ENCODE assay signal across 37 mouse cellular contexts in the genomic region with DNA sequence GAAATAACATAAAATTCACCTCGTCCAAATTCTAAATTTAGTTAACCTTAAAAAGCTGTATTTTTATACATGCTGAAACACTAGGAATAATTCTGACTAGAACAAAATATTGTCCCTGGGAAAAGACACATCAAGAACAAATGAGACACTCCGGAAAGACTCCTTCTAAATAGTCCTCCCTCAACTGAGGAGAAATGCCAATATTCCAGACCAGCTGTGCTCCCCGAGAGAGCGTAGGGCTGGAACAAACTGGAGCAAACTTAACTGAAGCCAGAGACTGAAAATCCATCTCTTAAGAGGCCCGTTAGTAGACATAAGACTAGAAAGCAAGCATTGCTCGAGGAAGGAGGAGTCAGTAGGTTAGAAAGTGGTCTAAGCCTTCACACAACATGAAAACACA. TPM values are rescaled to one million over a fixed set of nuclear protein-coding genes. Genes with fewer than 3 reads are reported as not detected.
A peak's percentile ranks its signal among the peaks of the same experiment; 100 is the strongest.
DNase-seq lines count a peak whose midpoint lies in the region; ATAC-seq and TF ChIP-seq lines count a peak whose summit lies in the region.
"Had no signal": no experiment of that assay in that cellular context is flagged by ENCODE, and none has a peak within 500 bp of the region (broad histone marks: within the 10 kb centered on the region; RNA-seq: fewer than 3 reads in every experiment).

No protein-coding gene starts in this region.

- no peak for DNase-seq in gastrocnemius, adult 2 months
- DNase-seq in gastrocnemius, postnatal 36 days: no peak
- DNase-seq in hindbrain, postnatal 0 days (ENCODE audit: low spot score): no peak
- no peak for DNase-seq in hindbrain, embryonic 10.5 days (ENCODE audit: low spot score)
- no peak for DNase-seq in lung, postnatal 25 days (ENCODE audit: low spot score)
- DNase-seq: B cell, adult 2 months; cerebellum, adult 11-12 months; cerebellum, postnatal 14 days; embryo, embryonic 11 days; gastrocnemius, postnatal 10 days; kidney, adult 8-10 months; kidney, postnatal 14 days; liver; lung, postnatal 4 days; retina, postnatal 1 day; right cerebral cortex, postnatal 25 days; spleen, adult 18-20 months; thymus, postnatal 14 days had no signal

- no peak overlapping the region for H3K9ac ChIP-seq in hindbrain, postnatal 0 days (replicated peaks; ENCODE audit: low read length)
- H3K9ac ChIP-seq: heart, embryonic 13.5 days; hindbrain, embryonic 15.5 days; intestine, embryonic 15.5 days; liver, embryonic 15.5 days; lung, embryonic 15.5 days; midbrain, embryonic 15.5 days; neural tube, embryonic 12.5 days had no signal

- intact Hi-C loops in gastrocnemius, adult 2 months (cut with DNase I): no loop called here
- intact Hi-C loops in gastrocnemius, postnatal 36 days (cut with DNase I): no loop called here

- no peaks in the 10 kb centered on the region for H3K27me3 ChIP-seq in hindbrain, postnatal 0 days (ENCODE audit: insufficient read depth, low read length)
- H3K27me3 ChIP-seq in hindbrain, embryonic 10.5 days (ENCODE audit: insufficient read depth, poor library complexity, severe bottlenecking): no peaks in the 10 kb centered on the region
- H3K27me3 ChIP-seq: CH12.LX; heart, embryonic 13.5 days; hindbrain, embryonic 15.5 days; intestine, embryonic 15.5 days; liver, embryonic 15.5 days; lung, embryonic 15.5 days; midbrain, embryonic 15.5 days; neural tube, embryonic 12.5 days; Patski had no signal

- peak overlapping the region; percentile 14 for H3K4me3 ChIP-seq in gastrocnemius, adult 2 months
- H3K4me3 ChIP-seq in hindbrain, postnatal 0 days (ENCODE audit: low read length): no peak overlapping the region
- H3K4me3 ChIP-seq in hindbrain, embryonic 10.5 days: no peak overlapping the region
- H3K4me3 ChIP-seq in cortical plate, adult 2 months (ENCODE audit: insufficient read depth, low read length): no peak overlapping the region
- no peak overlapping the region for H3K4me3 ChIP-seq in olfactory bulb, adult 2 months (ENCODE audit: insufficient read depth, low read depth, low read length)
- H3K4me3 ChIP-seq: forebrain, embryonic 10.5 days; heart, embryonic 13.5 days; hindbrain, embryonic 15.5 days; intestine, embryonic 15.5 days; liver, embryonic 15.5 days; lung, embryonic 15.5 days; midbrain, embryonic 15.5 days; neural tube, embryonic 12.5 days had no signal

- H3K27ac ChIP-seq in gastrocnemius, adult 2 months: peak overlapping the region; percentile 76
- H3K27ac ChIP-seq in hindbrain, postnatal 0 days: 0 out of 2 replicates have a peak overlapping the region, but pooled peaks have one; percentile 11
- H3K27ac ChIP-seq in hindbrain, embryonic 10.5 days: no peak overlapping the region
- H3K27ac ChIP-seq in cortical plate, adult 2 months (ENCODE audit: insufficient read depth, low read length): peak overlapping the region; percentile 38; the same call in 1 of the 2 replicates
- peak overlapping the region; percentile 77 for H3K27ac ChIP-seq in olfactory bulb, adult 2 months (ENCODE audit: insufficient read depth, low read depth, low read length)
- H3K27ac ChIP-seq: forebrain, embryonic 10.5 days; heart, embryonic 13.5 days; hindbrain, embryonic 15.5 days; intestine, embryonic 15.5 days; liver, embryonic 15.5 days; lung, embryonic 15.5 days; midbrain, embryonic 15.5 days; neural tube, embryonic 12.5 days had no signal

- H3K4me1 ChIP-seq in hindbrain, postnatal 0 days (ENCODE audit: insufficient read depth, low read length): peaks cover 3% of the 10 kb centered on the region; the same call in 1 of the 2 replicates
- peaks cover 8% of the 10 kb centered on the region; the same call in 1 of the 2 replicates for H3K4me1 ChIP-seq in hindbrain, embryonic 10.5 days (replicated peaks)
- H3K4me1 ChIP-seq in cortical plate, adult 2 months (ENCODE audit: control insufficient read depth, insufficient read depth, low read length): peaks cover 8% of the 10 kb centered on the region
- H3K4me1 ChIP-seq in olfactory bulb, adult 2 months (ENCODE audit: control insufficient read depth, insufficient read depth, low read length): peaks cover 22% of the 10 kb centered on the region
- H3K4me1 ChIP-seq: intestine, embryonic 15.5 days; neural tube, embryonic 12.5 days had no signal

- peaks cover 8% of the 10 kb centered on the region; the same call in 1 of the 2 replicates for H3K36me3 ChIP-seq in hindbrain, postnatal 0 days (ENCODE audit: insufficient read depth, low read length)
- peaks cover 59% of the 10 kb centered on the region for H3K36me3 ChIP-seq in hindbrain, embryonic 10.5 days
- H3K36me3 ChIP-seq: liver, embryonic 15.5 days; midbrain, embryonic 15.5 days had no signal

- TF ChIP-seq POLR2A in cortical plate, adult 2 months (IDR thresholded peaks at IDR 0.05; ENCODE audit: extremely low read depth, insufficient read depth, low read length): no peak
- TF ChIP-seq POLR2A in olfactory bulb, adult 2 months (IDR thresholded peaks at IDR 0.05; ENCODE audit: insufficient read depth, low read depth, low read length): no peak

- TF ChIP-seq CTCF in gastrocnemius, adult 2 months (IDR thresholded peaks at IDR 0.05): no peak
- no peak for TF ChIP-seq CTCF in hindbrain, postnatal 0 days (IDR thresholded peaks at IDR 0.05; ENCODE audit: low read depth)
- TF ChIP-seq CTCF in cortical plate, adult 2 months (IDR thresholded peaks at IDR 0.05; ENCODE audit: extremely low read depth, insufficient read depth, low read length): no peak
- TF ChIP-seq CTCF in olfactory bulb, adult 2 months (IDR thresholded peaks at IDR 0.05; ENCODE audit: insufficient read depth, low read depth, low read length): no peak

- 78% methylated on average over 6 of the region's 6 CpGs for WGBS in hindbrain, postnatal 0 days
- WGBS in hindbrain, embryonic 10.5 days: 94% methylated on average over 6 of the region's 6 CpGs
- WGBS in olfactory bulb, adult 2 months: 18% methylated on average over 6 of the region's 6 CpGs

- no peaks in the 10 kb centered on the region for H3K9me3 ChIP-seq in hindbrain, postnatal 0 days (ENCODE audit: low read length)
- H3K9me3 ChIP-seq in hindbrain, embryonic 10.5 days: no peaks in the 10 kb centered on the region
- H3K9me3 ChIP-seq: forebrain, embryonic 10.5 days; G1E; heart, embryonic 13.5 days; hindbrain, embryonic 15.5 days; intestine, embryonic 15.5 days; liver, embryonic 15.5 days; lung, embryonic 15.5 days; midbrain, embryonic 15.5 days; neural tube, embryonic 12.5 days had no signal

- ATAC-seq in hindbrain, postnatal 0 days: no peak
- ATAC-seq: intestine, embryonic 15.5 days; midbrain, embryonic 15.5 days; Patski had no signal

- no peak overlapping the region for H3K4me2 ChIP-seq in hindbrain, postnatal 0 days (ENCODE audit: low read depth, low read length)
- H3K4me2 ChIP-seq: heart, embryonic 13.5 days; hindbrain, embryonic 15.5 days; intestine, embryonic 15.5 days; liver, embryonic 15.5 days; lung, embryonic 15.5 days; midbrain, embryonic 15.5 days; neural tube, embryonic 12.5 days had no signal

RNA-seq across cellular contexts. Expression of gene Tulp3, which starts 8.9 kb away (rescaled TPM):
- 1 to 10 TPM; 5.9 to 6.6 TPM for total RNA-seq in gastrocnemius, adult 2 months (2021)
- 1 to 10 TPM; 5.8 to 6.6 TPM for total RNA-seq in gastrocnemius, postnatal 36 days (2021)
- 12.8 and 16.4 TPM in 2 replicates for total RNA-seq in hindbrain, postnatal 0 days (2014; rRNA removed)
- polyA plus RNA-seq in hindbrain, postnatal 0 days (2015; fragmentation: Nextera tagmentation; extraction: Ambion mirVana): 15.8 and 17.5 TPM in 2 replicates
- polyA plus RNA-seq in hindbrain, embryonic 10.5 days (2016; fragmentation: Nextera tagmentation; extraction: Ambion mirVana): 19.1 and 21.4 TPM in 2 replicates
- 27.2 and 27.8 TPM in 2 replicates for polyA plus RNA-seq in cortical plate, adult 2 months (2012; rRNA removed)
- not detected in 2 replicates for polyA plus RNA-seq in olfactory bulb, adult 2 months (2012; ENCODE audit: insufficient read depth, insufficient read length, low replicate concordance, missing spikeins)

RNA-seq across cellular contexts. Expression of gene Rhno1, which starts 15.9 kb away (rescaled TPM):
- total RNA-seq in gastrocnemius, adult 2 months (2021): 1 to 10 TPM; 5.0 to 6.0 TPM
- 1 to 10 TPM; 5.2 to 6.6 TPM for total RNA-seq in gastrocnemius, postnatal 36 days (2021)
- 22.8 and 23.1 TPM in 2 replicates for total RNA-seq in hindbrain, postnatal 0 days (2014; rRNA removed)
- 53.9 and 55.2 TPM in 2 replicates for polyA plus RNA-seq in hindbrain, postnatal 0 days (2015; fragmentation: Nextera tagmentation; extraction: Ambion mirVana)
- polyA plus RNA-seq in hindbrain, embryonic 10.5 days (2016; fragmentation: Nextera tagmentation; extraction: Ambion mirVana): 177 and 192 TPM in 2 replicates
- polyA plus RNA-seq in cortical plate, adult 2 months (2012; rRNA removed): 11.8 and 12.2 TPM in 2 replicates
- polyA plus RNA-seq in olfactory bulb, adult 2 months (2012; ENCODE audit: insufficient read depth, insufficient read length, low replicate concordance, missing spikeins): not detected in 2 replicates

RNA-seq across cellular contexts. Expression of gene Foxm1, which starts 16.0 kb away (rescaled TPM):
- total RNA-seq in gastrocnemius, adult 2 months (2021): under 1 TPM; 0.10 to 0.22 TPM
- 1 to 10 TPM in 1 of 2 experiments, under 1 TPM in 1; 0.62 to 1.0 TPM for total RNA-seq in gastrocnemius, postnatal 36 days (2021)
- 9.7 and 14.4 TPM in 2 replicates for total RNA-seq in hindbrain, postnatal 0 days (2014; rRNA removed)
- 7.2 and 7.5 TPM in 2 replicates for polyA plus RNA-seq in hindbrain, postnatal 0 days (2015; fragmentation: Nextera tagmentation; extraction: Ambion mirVana)
- 61.2 and 67.0 TPM in 2 replicates for polyA plus RNA-seq in hindbrain, embryonic 10.5 days (2016; fragmentation: Nextera tagmentation; extraction: Ambion mirVana)
- polyA plus RNA-seq in cortical plate, adult 2 months (2012; rRNA removed): 1.7 and 2.5 TPM in 2 replicates
- not detected in 2 replicates for polyA plus RNA-seq in olfactory bulb, adult 2 months (2012; ENCODE audit: insufficient read depth, insufficient read length, low replicate concordance, missing spikeins)

RNA-seq across cellular contexts. Expression of gene Tex52, which starts 28.5 kb away (rescaled TPM):
- total RNA-seq in gastrocnemius, adult 2 months (2021): not detected
- total RNA-seq in gastrocnemius, postnatal 36 days (2021): not detected
- total RNA-seq in hindbrain, postnatal 0 days (2014; rRNA removed): 1.4 TPM in 1 of 2 replicates, not detected in the other
- polyA plus RNA-seq in hindbrain, postnatal 0 days (2015; fragmentation: Nextera tagmentation; extraction: Ambion mirVana): 0.20 and 0.25 TPM in 2 replicates
- 0.62 and 0.86 TPM in 2 replicates for polyA plus RNA-seq in hindbrain, embryonic 10.5 days (2016; fragmentation: Nextera tagmentation; extraction: Ambion mirVana)
- 2.8 and 4.3 TPM in 2 replicates for polyA plus RNA-seq in cortical plate, adult 2 months (2012; rRNA removed)
- not detected in 2 replicates for polyA plus RNA-seq in olfactory bulb, adult 2 months (2012; ENCODE audit: insufficient read depth, insufficient read length, low replicate concordance, missing spikeins)
- total RNA-seq: adrenal gland, adult 18-20 months; adrenal gland, postnatal 4 days; CH12.LX; heart, postnatal 25 days had no signal
- polyA plus RNA-seq: G1E had no signal

RNA-seq across cellular contexts. Expression of gene Gm44596, which starts 28.5 kb away (rescaled TPM):
- not detected for total RNA-seq in gastrocnemius, adult 2 months (2021)
- total RNA-seq in gastrocnemius, postnatal 36 days (2021): not detected
- total RNA-seq in hindbrain, postnatal 0 days (2014; rRNA removed): not detected in 2 replicates
- not detected in 2 replicates for polyA plus RNA-seq in hindbrain, postnatal 0 days (2015; fragmentation: Nextera tagmentation; extraction: Ambion mirVana)
- polyA plus RNA-seq in hindbrain, embryonic 10.5 days (2016; fragmentation: Nextera tagmentation; extraction: Ambion mirVana): not detected in 2 replicates
- polyA plus RNA-seq in cortical plate, adult 2 months (2012; rRNA removed): 0.40 TPM in 1 of 2 replicates, not detected in the other
- not detected in 2 replicates for polyA plus RNA-seq in olfactory bulb, adult 2 months (2012; ENCODE audit: insufficient read depth, insufficient read length, low replicate concordance, missing spikeins)
- total RNA-seq: adrenal gland, adult 18-20 months; adrenal gland, postnatal 4 days; CH12.LX; G1E; gastrocnemius, postnatal 10 days; heart, postnatal 25 days; layer of hippocampus, adult 8-10 months; left cerebral cortex, adult 18-20 months had no signal
- polyA plus RNA-seq: forebrain, embryonic 10.5 days; G1E; heart, embryonic 13.5 days; hindbrain, embryonic 15.5 days; intestine, embryonic 15.5 days; liver, embryonic 15.5 days; lung, embryonic 15.5 days; midbrain, embryonic 15.5 days; neural tube, embryonic 12.5 days; Patski; testis, adult 2 months had no signal

Comparison
In these comparisons a context has a peak if more than half of its experiments do, and no peak if none do; other contexts are left out.
1. RNA of gene Rhno1, which starts 15.9 kb away (polyA plus RNA-seq): 177 to 192 TPM in hindbrain, embryonic 10.5 days, 53.9 to 55.2 TPM in hindbrain, postnatal 0 days and 11.8 to 12.2 TPM in cortical plate, adult 2 months; not detected in olfactory bulb, adult 2 months; every median in the first group is over 10 times any median in the second.